Mouse (Mus musculus): ENCODE measurements around the gene Cadps. TPM values are rescaled to one million over a fixed set of nuclear protein-coding genes. Genes with fewer than 3 reads are reported as not detected.

The Cadps gene
- polyA plus RNA-seq, 1 experiment from 2014 or later = 0.01 TPM

- Histone ChIP-seq H3K4me1 (replicated peaks) (no peaks in the 10 kb centered on the region), H3K9ac (no peak overlapping the region), H3K4me3 (replicated peaks) (no peak overlapping the region), H3K36me3 (replicated peaks) (no peaks in the 10 kb centered on the region), H3K9me3 (replicated peaks) (no peaks in the 10 kb centered on the region), H3K4me2 (no peak overlapping the region), H3K27ac (replicated peaks) (no peak overlapping the region), H3K27me3 (no peaks in the 10 kb centered on the region)
- 61% methylated on average over 6 of the region's 6 CpGs for WGBS (ENCODE audit: insufficient replicate concordance)
- ATAC-seq (ENCODE audit: insufficient read depth) = no peak
Measured at GRCm38 (mm10) chr14:12642868-12643512, 179.9 kb downstream of the Cadps start.

- no peak overlapping the region for H3K9ac ChIP-seq
- no peak overlapping the region for H3K27ac ChIP-seq (replicated peaks)
- H3K36me3 ChIP-seq (replicated peaks) = no peaks in the 10 kb centered on the region
- no peaks in the 10 kb centered on the region for H3K4me1 ChIP-seq (replicated peaks)
- WGBS (ENCODE audit: insufficient replicate concordance) = 52% methylated on average over 2 of the region's 2 CpGs
- ATAC-seq (ENCODE audit: insufficient read depth) = no peak
- H3K4me3 ChIP-seq (replicated peaks) = no peak overlapping the region
- no peaks in the 10 kb centered on the region for H3K27me3 ChIP-seq
- no peaks in the 10 kb centered on the region for H3K9me3 ChIP-seq (replicated peaks)
- H3K4me2 ChIP-seq = no peak overlapping the region
Measured at GRCm38 (mm10) chr14:12638762-12639161, 184.1 kb downstream of the Cadps start.

- 41% methylated on average over 7 of the region's 7 CpGs for WGBS (ENCODE audit: insufficient replicate concordance)
- H3K27ac ChIP-seq (replicated peaks) = no peak overlapping the region
- H3K9me3 ChIP-seq (replicated peaks) = no peaks in the 10 kb centered on the region
- H3K4me1 ChIP-seq (replicated peaks) = no peaks in the 10 kb centered on the region
- no peak for ATAC-seq (ENCODE audit: insufficient read depth)
- H3K36me3 ChIP-seq (replicated peaks) = no peaks in the 10 kb centered on the region
- no peaks in the 10 kb centered on the region for H3K27me3 ChIP-seq
- H3K4me3 ChIP-seq (replicated peaks) = no peak overlapping the region
- no peak overlapping the region for H3K9ac ChIP-seq
- H3K4me2 ChIP-seq = no peak overlapping the region
Measured at GRCm38 (mm10) chr14:12637121-12637754, 185.6 kb downstream of the Cadps start.

- Histone ChIP-seq H3K4me1 (replicated peaks) (no peaks in the 10 kb centered on the region), H3K36me3 (replicated peaks) (no peaks in the 10 kb centered on the region), H3K27me3 (no peaks in the 10 kb centered on the region), H3K4me2 (no peak overlapping the region), H3K9ac (no peak overlapping the region), H3K27ac (replicated peaks) (no peak overlapping the region), H3K9me3 (replicated peaks) (no peaks in the 10 kb centered on the region), H3K4me3 (replicated peaks) (no peak overlapping the region)
- ATAC-seq (ENCODE audit: insufficient read depth) = no peak
- WGBS (ENCODE audit: insufficient replicate concordance) = 57% methylated on average over 11 of the region's 11 CpGs
Measured at GRCm38 (mm10) chr14:12624256-12625130, 198.4 kb downstream of the Cadps start.

GRCm38 (mm10) chr14:12607025-12607424 is 215.9 kb downstream of the Cadps start:
- H3K27me3 ChIP-seq = no peaks in the 10 kb centered on the region
- WGBS (ENCODE audit: insufficient replicate concordance) = 45% methylated on average over 4 of the region's 4 CpGs

GRCm38 (mm10) chr14:12606202-12606601 is 216.7 kb downstream of the Cadps start:
- no peaks in the 10 kb centered on the region for H3K4me1 ChIP-seq (replicated peaks)
- no peak overlapping the region for H3K9ac ChIP-seq
- 51% methylated on average over 4 of the region's 4 CpGs for WGBS (ENCODE audit: insufficient replicate concordance)
- H3K27ac ChIP-seq (replicated peaks) = no peak overlapping the region
- H3K9me3 ChIP-seq (replicated peaks) = no peaks in the 10 kb centered on the region
- no peaks in the 10 kb centered on the region for H3K36me3 ChIP-seq (replicated peaks)
- no peak overlapping the region for H3K4me2 ChIP-seq
- H3K27me3 ChIP-seq = no peaks in the 10 kb centered on the region
- no peak overlapping the region for H3K4me3 ChIP-seq (replicated peaks)
- no peak for ATAC-seq (ENCODE audit: insufficient read depth)

More at GRCm38 (mm10) chr14:12607025-12607424, 215.9 kb downstream of the Cadps start:
- no peaks in the 10 kb centered on the region for H3K4me1 ChIP-seq (replicated peaks)
- no peak overlapping the region for H3K4me2 ChIP-seq
- H3K9ac ChIP-seq = no peak overlapping the region
- no peak for ATAC-seq (ENCODE audit: insufficient read depth)
- no peak overlapping the region for H3K4me3 ChIP-seq (replicated peaks)
- H3K36me3 ChIP-seq (replicated peaks) = no peaks in the 10 kb centered on the region
- no peak overlapping the region for H3K27ac ChIP-seq (replicated peaks)
- H3K9me3 ChIP-seq (replicated peaks) = no peaks in the 10 kb centered on the region

- Histone ChIP-seq H3K9me3 (replicated peaks) (no peaks in the 10 kb centered on the region), H3K36me3 (replicated peaks) (no peaks in the 10 kb centered on the region), H3K9ac (no peak overlapping the region), H3K4me2 (no peak overlapping the region), H3K4me3 (replicated peaks) (no peak overlapping the region), H3K27ac (replicated peaks) (no peak overlapping the region), H3K27me3 (no peaks in the 10 kb centered on the region), H3K4me1 (replicated peaks) (no peaks in the 10 kb centered on the region)
- no peak for ATAC-seq (ENCODE audit: insufficient read depth)
- WGBS (ENCODE audit: insufficient replicate concordance) = 47% methylated on average over 2 of the region's 2 CpGs
Measured at GRCm38 (mm10) chr14:12602080-12602479, 220.8 kb downstream of the Cadps start.

GRCm38 (mm10) chr14:12595326-12595725 is 227.6 kb downstream of the Cadps start:
- 49% methylated on average over 4 of the region's 4 CpGs for WGBS (ENCODE audit: insufficient replicate concordance)
- no peaks in the 10 kb centered on the region for H3K27me3 ChIP-seq

GRCm38 (mm10) chr14:12592472-12593075 is 230.3 kb downstream of the Cadps start:
- H3K4me1 ChIP-seq (replicated peaks) = no peaks in the 10 kb centered on the region
- no peaks in the 10 kb centered on the region for H3K27me3 ChIP-seq
- H3K27ac ChIP-seq (replicated peaks) = no peak overlapping the region
- no peak for ATAC-seq (ENCODE audit: insufficient read depth)
- WGBS (ENCODE audit: insufficient replicate concordance) = 59% methylated on average over 5 of the region's 5 CpGs
- H3K4me2 ChIP-seq = no peak overlapping the region
- no peaks in the 10 kb centered on the region for H3K36me3 ChIP-seq (replicated peaks)
- no peak overlapping the region for H3K9ac ChIP-seq
- H3K4me3 ChIP-seq (replicated peaks) = no peak overlapping the region
- no peaks in the 10 kb centered on the region for H3K9me3 ChIP-seq (replicated peaks)

More at GRCm38 (mm10) chr14:12595326-12595725, 227.6 kb downstream of the Cadps start:
- Histone ChIP-seq H3K9ac (no peak overlapping the region), H3K36me3 (replicated peaks) (no peaks in the 10 kb centered on the region), H3K9me3 (replicated peaks) (no peaks in the 10 kb centered on the region), H3K4me3 (replicated peaks) (no peak overlapping the region), H3K4me2 (no peak overlapping the region), H3K27ac (replicated peaks) (no peak overlapping the region), H3K4me1 (replicated peaks) (no peaks in the 10 kb centered on the region)
- no peak for ATAC-seq (ENCODE audit: insufficient read depth)

GRCm38 (mm10) chr14:12591829-12592228 is 231.1 kb downstream of the Cadps start:
- Histone ChIP-seq H3K4me2 (no peak overlapping the region), H3K27me3 (no peaks in the 10 kb centered on the region), H3K4me3 (replicated peaks) (no peak overlapping the region), H3K9me3 (replicated peaks) (no peaks in the 10 kb centered on the region), H3K4me1 (replicated peaks) (no peaks in the 10 kb centered on the region), H3K27ac (replicated peaks) (no peak overlapping the region), H3K9ac (no peak overlapping the region), H3K36me3 (replicated peaks) (no peaks in the 10 kb centered on the region)
- no peak for ATAC-seq (ENCODE audit: insufficient read depth)

GRCm38 (mm10) chr14:12583536-12583935 is 239.3 kb downstream of the Cadps start:
- no peak overlapping the region for H3K4me2 ChIP-seq
- no peak for ATAC-seq (ENCODE audit: insufficient read depth)
- WGBS (ENCODE audit: insufficient replicate concordance) = 57% methylated on average over 5 of the region's 5 CpGs

More at GRCm38 (mm10) chr14:12583536-12583935, 239.3 kb downstream of the Cadps start:
- Histone ChIP-seq H3K4me1 (replicated peaks) (no peaks in the 10 kb centered on the region), H3K9me3 (replicated peaks) (no peaks in the 10 kb centered on the region), H3K27ac (replicated peaks) (no peak overlapping the region), H3K4me3 (replicated peaks) (no peak overlapping the region), H3K27me3 (no peaks in the 10 kb centered on the region), H3K9ac (no peak overlapping the region), H3K36me3 (replicated peaks) (no peaks in the 10 kb centered on the region)

Measured in liver, embryonic 15.5 days (tissue).